Mouse (Mus musculus) heart, postnatal 0 days (tissue): ENCODE results near the gene Msl1.

Experiments
- CTCF ChIP-seq: IDR thresholded peaks from 2 replicates; pipeline ENCODE4 v1.5.1; 2016; ENCODE audit warnings: antibody characterized with exemption, control low read depth, low read depth
- EP300 ChIP-seq: IDR thresholded peaks from 2 replicates; pipeline ENCODE4 v1.6.1; 2016; ENCODE audit warnings: antibody characterized with exemption, low read depth

DNA sequence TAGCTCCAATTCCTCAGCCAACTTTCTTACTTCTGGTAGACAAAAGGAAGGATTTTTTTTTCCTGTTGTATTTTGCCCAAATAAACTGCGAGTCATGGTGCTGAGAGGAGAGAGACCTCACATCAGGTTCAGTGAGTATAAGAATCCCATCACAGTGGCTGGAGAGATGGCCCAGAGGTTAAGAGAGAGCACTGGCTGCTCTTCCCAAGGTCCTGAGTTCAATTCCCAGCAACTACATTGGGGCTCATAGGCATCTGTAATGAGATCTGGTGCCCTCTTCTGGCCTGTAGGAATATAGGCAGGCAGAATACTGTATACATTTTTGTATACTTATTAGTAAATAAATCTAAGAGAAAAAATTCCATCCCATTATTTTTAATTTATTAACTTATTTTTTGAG is 7.6 kb upstream of the Msl1 start:
- TF ChIP-seq EP300 (no peak), CTCF (peak; percentile 57)
